Mouse (Mus musculus) right cerebral cortex, postnatal 25 days (tissue): Measurements from ENCODE around the gene Ppih.
"Not testable (repeated sequence)": the region's sequence is repeated elsewhere in the genome, so short reads cannot be mapped to it uniquely, and the experiment has no call there.

Source experiments
- DNase-seq: peaks from one replicate; pipeline ENCODE4 v3.0.0; 2022

The Ppih gene

DNA sequence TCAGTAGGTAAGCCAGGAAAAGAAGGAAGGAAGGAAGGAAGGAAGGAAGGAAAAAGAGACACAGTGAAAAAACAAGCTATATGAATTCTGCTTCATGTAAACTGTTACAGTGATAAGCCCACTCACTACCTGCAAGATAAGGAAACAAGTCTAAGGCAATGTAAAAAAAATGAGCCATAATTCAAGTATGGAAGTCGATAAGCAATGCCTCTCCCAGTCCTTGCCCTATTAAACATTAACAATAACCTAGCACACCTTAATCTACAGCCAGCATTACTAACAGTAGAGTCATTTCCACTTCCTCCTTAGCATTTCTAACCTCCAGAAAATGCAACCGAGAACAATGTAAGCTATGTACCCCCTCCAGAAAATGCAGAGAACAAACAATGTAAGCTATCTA is 35.0 kb downstream of the Ppih start:
- no peak for DNase-seq

DNA sequence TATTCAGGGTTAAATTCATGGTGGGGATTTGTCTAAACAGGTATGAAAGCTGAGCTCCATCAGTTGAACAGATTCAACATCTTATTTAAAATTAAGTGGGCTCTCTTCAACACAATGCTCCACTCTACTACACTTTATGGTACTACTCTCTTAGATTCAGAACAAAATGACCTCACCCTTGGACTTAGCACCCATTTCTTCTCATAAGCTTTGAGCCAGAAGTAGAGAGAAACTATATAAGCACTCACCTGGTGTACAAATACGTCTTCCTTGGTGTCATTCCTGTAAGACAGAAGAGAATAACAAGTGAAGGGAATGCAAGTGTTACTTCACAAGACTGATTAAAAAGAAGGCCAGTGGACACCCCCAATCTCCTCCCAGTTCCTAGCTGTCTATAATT is 35.5 kb downstream of the Ppih start:
- no peak for DNase-seq

DNA sequence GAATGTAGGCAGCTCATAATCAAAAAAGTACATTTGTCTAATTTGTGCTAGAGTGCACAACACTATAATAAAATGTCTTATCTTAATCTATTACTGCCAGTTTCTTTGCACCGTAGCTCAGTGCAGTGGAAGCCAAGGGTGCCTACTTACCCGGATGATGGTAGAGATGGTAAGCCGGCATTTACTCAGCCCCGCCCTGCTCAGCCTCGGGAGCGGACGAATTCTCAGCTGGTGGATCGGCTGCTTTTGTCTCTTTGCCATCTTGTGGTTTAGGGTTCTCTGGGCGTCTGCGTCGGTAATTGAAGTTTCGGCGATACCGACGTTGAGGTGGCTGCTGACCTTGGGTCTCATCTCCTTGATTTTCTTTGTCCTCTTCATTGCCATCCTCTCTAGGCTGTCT is 41.6 kb downstream of the Ppih start:
- not testable (repeated sequence) for DNase-seq

DNA sequence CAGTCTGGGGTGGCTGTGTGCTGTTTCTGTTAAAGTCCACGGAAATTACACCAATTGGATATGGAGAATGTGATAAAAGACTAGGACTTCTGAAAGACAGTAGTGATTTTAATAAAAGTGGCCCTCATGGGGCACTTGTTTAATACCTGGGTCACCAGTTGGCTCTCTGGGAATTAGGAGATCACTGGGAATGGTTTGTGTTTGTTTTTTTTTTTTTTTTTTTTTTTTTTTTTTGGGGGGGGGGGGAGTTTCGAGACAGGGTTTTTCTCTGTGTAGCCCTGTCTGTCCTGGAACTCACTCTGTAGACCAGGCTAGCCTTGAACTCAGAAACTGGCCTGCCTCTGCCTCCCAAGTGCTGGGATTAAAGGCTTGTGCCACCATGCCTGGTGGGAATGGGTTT is 44.6 kb downstream of the Ppih start:
- DNase-seq, result no peak

DNA sequence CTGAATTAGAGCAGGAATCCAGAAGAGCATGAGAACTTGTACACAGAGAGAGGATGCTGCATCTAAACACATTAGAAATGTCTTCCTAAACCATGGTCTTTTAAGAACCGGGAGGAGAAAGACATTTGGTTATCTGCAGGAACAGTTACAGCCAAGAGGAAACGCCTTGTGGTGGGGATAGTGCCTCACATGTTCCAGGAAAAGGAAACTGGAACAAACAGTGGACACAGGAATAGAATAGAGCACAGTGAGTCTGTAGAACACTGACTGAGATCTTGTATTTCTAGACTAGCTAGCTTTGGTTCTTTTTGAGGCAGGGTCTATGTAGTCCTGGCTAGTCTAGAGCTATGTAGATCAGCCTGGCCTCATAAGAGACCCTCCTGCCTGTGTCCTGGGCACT is 45.1 kb downstream of the Ppih start:
- no peak for DNase-seq

DNA sequence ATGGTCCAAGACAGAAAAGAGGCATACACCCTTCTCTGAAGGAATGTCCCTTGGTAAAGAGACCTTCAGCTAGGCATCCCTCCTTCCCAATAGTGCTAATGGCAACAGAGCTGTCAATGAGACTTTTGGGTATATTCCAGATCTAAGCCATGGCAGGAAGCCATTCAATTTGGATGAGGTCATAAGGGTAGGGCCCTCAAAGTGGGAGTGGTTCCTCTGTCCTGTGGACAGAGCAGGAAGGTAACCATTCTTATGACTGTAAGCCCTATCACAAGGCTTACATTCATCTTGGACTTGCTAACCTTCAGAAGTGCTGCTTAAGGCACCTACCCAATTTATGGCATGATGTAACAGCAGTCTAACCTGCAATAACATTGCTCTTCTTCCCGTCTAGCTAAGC is 45.7 kb downstream of the Ppih start:
- DNase-seq, result no peak

DNA sequence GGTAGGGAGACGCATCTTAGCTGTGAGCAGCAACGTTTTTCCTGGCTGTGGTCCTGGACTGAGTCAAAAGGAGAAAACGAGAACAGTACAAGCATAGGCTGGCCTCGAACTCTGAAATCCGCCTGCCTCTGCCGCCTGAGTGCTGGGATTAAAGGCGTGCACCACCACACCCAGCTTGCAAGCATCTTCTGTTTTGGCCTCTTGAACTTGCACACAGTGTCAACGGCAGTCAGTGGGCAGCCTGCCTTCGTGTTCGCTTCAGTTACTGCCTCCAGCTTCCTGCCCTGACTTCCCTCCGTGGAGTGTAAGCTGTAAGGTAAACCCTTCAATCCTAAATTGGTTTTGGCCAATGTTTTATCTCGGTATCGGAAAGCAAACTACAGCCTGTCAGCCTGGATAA is 53.7 kb downstream of the Ppih start:
- no peak for DNase-seq

DNA sequence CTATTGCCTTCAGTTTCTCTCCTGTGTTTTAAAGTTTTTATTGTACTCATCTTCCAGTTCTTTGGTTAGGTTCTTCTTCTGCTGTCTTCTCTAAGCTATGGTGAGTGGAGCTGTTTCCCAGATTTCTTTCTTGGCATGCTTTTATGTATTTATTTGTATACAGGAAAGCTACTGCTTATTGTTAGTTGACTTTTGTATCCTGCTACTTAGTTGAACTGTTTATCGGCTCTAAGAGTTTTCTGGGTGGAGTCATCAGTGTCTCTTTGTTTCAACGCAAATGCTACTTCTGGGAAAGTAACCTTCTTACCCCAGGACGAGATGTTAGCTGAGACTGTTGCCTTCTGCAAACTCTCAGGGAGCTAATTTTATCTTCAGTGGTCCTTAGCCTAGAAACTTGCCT is 56.9 kb downstream of the Ppih start:
- no peak for DNase-seq

DNA sequence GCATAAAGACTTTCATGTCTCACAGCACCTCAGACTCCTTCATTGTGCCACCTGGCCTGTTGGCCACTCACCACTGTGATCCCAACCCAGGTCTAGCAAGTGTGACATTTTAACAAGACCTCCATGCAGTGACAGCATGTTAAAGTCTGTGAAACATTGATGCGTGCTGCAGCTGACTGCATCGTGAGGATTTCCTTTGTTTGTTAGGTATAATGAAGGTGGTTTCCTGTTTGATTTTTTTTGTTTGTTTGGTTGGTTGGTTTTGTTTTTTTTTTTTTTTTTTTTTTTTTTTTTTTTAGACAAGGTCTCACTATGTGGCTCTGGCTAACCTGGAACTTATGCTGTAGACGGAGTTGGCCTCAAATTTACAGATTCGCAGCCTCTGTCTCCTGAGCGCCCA is 57.9 kb downstream of the Ppih start:
- no peak for DNase-seq

DNA sequence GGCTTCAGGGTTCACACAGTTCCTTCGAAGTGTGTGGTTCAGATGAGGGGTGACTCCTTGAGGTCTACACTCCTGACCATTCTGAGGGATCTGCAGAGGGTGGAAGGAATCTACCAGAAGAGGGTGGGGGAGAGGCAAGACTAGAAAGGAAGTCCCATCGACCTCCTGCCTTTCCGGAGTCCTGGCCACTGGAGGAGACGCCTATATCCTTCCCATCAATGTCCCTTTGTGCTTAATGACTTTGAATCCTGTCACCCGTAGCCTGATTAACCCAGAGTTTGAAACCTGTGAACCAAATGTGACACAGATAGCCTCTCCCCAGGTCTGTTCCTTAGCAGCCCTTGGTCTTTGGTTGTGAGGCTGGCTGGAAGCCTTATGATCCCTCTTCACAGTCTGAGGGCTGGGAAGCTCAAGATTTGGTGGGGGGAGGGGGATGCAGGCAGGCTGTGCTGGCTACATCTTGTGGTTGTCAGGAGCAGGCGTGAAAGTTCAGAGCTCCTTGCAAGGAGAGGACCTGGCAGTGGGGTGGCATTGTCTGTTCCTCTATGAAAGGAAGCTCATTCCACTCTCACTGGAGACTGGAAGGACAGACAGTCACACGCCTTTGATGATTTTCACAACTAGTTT is 59.1 kb downstream of the Ppih start:
- DNase-seq, result no peak

DNA sequence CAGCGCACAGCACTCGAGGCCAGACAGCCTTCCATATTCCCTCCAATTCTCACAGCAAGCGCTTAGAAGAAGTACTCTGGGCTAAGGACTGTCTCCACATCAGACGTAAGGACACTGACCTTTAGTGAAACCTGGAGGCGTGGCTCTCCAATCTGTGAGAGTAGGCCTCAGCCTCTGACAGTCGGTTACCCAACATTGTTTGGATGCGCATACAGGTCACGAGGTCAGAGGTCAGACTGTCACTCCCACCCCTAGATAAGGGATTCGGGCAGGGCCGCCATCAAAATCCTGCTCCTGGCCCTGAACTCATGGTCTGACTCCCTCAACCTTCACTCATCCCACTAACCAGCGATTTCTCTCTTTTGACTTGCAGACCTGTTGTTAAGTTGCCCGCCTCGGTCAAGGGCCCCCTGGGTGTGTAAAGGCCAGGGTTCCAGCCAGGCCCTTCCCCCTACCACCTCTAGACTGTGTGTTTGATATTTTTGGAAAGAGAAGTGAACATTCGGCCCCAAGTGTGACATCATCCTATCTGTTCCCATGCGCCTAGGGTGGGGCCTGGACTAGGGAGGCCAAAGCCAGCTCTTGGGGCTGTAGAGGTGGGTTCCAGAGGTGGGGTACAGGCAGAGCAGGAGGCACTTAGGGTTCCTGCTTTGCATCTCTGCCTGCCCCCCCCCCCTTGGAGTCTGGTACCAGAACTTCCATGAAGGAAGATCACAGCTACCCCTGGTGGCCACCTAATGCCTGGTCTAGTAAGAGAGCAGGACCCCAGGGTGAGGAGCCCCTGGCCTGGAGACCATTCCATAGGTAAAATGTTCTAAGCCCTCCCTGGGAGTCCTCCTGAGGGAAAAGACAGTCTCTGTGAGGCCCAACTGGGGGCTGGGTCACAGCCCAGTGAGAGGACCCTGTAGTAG is 60.7 kb downstream of the Ppih start:
- DNase-seq, result no peak

DNA sequence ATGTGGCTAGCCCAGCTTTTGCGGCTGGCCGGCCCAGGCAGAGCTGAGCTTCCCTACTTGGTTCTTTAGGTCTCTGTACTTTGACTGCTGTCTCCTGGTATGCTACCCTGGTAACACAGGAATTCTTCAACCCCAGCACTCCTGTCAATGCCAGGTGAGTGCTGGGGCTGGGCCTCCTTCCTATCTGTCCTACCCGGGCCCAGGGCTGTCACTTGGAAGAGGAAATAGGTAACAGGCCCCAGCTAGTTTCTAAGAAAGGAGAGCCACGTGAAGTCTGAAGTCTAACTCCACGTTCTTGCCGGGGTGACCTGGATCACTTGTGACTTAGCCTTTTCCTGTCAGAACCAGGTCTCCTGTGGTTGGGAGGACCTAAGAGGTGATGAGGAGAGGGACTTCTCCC is 63.3 kb downstream of the Ppih start:
- no peak for DNase-seq

DNA sequence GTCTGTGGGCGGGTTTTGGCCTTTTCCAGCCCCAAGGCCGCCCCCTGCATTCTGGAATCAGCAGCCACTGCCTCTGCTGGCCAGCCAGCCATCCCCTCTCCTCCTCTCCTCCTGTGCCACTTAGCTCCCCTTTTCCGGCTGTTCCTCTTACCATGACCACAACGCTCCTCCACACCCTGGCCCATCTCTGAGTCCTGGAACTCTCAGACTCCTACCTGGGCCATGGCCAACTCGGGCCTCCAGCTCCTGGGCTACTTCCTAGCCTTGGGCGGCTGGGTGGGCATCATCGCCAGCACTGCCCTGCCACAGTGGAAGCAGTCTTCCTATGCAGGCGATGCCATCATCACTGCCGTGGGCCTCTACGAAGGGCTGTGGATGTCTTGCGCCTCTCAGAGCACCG is 65.0 kb downstream of the Ppih start, which contains the start of gene Cldn19:
TSS of gene Cldn19 (plus strand) at position 64 of the 400 bp plus-strand sequence.
- no peak for DNase-seq

DNA sequence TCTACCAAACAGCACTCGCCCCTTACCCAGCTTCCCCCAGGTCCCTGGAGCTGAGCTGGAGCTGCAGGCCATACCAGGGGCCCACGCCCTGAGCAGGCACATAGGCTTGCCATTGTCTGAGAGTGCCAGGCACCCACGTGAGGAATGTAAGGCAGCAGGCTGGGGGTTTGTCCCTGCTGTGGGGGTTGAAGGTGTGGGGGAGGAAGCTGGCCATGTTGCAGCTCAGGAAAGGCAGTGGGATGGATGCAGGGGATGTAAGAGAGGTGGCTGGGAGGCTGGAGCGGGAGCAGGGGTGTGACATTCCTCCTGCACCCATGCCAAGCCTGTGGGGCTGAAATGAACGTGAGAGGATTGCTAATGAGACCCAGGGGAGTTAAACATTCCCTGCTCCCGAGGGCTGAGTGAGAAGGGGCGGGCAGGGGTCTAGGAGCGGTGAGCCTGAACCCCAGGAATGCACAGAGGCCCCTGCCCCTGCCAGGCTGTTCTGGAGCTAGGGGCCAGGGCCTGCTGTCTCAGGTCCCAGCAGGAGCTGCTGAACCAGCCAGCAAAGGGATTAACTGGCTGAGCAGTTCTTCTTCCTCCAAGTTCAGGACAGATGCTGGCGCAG is 66.2 kb downstream of the Ppih start:
- DNase-seq, result peak; percentile 33

DNA sequence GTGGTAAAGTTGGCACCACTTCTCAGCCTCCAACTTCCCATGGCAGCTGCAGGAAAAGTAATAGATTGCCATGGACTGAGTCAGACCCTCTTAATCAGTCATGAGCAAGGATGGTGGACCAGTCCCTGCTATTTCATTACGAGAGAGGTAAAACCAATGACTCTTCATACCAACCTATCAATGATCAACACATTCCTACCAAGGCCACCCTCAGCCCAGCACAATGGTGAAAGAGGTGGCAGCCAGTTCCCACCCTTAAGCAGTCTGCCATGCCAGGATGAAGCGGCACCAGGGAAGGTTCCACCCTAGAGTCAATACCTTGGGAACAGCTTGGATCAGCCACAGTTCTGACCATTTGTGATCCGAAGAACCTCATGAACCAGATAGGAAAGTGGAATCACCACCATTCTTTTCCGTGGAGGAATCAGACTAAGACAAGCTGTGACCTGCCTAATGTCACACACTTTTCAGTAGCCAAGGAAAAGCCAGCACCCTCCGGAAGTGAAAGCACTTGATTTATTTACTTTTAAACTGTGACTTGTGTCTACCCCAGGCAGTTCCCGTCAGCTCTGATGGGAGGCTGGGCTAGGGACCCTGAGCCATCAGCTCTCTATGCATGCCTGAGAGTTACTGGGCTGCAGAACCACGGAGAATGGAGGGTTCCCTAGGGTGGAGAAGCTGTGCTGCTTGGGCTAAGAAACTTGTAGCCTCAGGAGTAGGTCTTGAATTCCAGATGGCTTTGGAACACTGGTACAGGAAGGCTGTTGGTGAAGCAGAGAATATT is 68.1 kb downstream of the Ppih start:
- no peak for DNase-seq
